In genomic region chr11:75540710-75541581, GRCm38 (mm10) we compare ENCODE assay signal across 8 mouse cellular contexts. TPM values are rescaled to one million over a fixed set of nuclear protein-coding genes. Genes with fewer than 3 reads are reported as not detected.
DNase-seq lines count a peak whose midpoint lies in the region; ATAC-seq and TF ChIP-seq lines count a peak whose summit lies in the region.

No protein-coding gene starts in this region.

- H3K36me3 ChIP-seq in midbrain, embryonic 13.5 days = peaks cover 27% of the 10 kb centered on the region
- H3K36me3 ChIP-seq in midbrain, embryonic 16.5 days (ENCODE audit: control insufficient read depth, insufficient read depth, low read length) = peaks cover 6% of the 10 kb centered on the region; the same call in 1 of the 2 replicates
- H3K36me3 ChIP-seq in stomach, postnatal 0 days (ENCODE audit: control insufficient read depth, insufficient read depth, low read length) = no peaks in the 10 kb centered on the region

- 0 out of 2 replicates have a peak overlapping the region, but pooled peaks have one; percentile 33 for H3K9ac ChIP-seq in midbrain, embryonic 13.5 days (replicated peaks)
- no peak overlapping the region for H3K9ac ChIP-seq in midbrain, embryonic 16.5 days (ENCODE audit: low read depth, low read length)
- H3K9ac ChIP-seq in stomach, postnatal 0 days (ENCODE audit: low read length) = no peak overlapping the region

- H3K4me2 ChIP-seq in midbrain, embryonic 13.5 days (replicated peaks) = no peak overlapping the region
- no peak overlapping the region for H3K4me2 ChIP-seq in midbrain, embryonic 16.5 days (ENCODE audit: low read length)
- H3K4me2 ChIP-seq in stomach, postnatal 0 days (replicated peaks; ENCODE audit: low read depth) = no peak overlapping the region

- no peak for DNase-seq in gastrocnemius, adult 2 months
- DNase-seq in gastrocnemius, postnatal 14 days = no peak
- peak; percentile 66 to 71 for DNase-seq in layer of hippocampus, adult 8-10 months (ENCODE audit: low spot score in 2 of 2)
- DNase-seq in stomach, postnatal 0 days (ENCODE audit: low spot score) = peak; percentile 52
- no peak for DNase-seq in adrenal gland, adult 18-20 months (ENCODE audit: low spot score in 2 of 2)
- no peak for DNase-seq in frontal cortex, postnatal 10 days (ENCODE audit: low spot score in 2 of 2)

- H3K4me3 ChIP-seq in gastrocnemius, adult 2 months = no peak overlapping the region
- no peak overlapping the region for H3K4me3 ChIP-seq in midbrain, embryonic 13.5 days (replicated peaks)
- no peak overlapping the region for H3K4me3 ChIP-seq in midbrain, embryonic 16.5 days (ENCODE audit: low read depth, low read length)
- no peak overlapping the region for H3K4me3 ChIP-seq in stomach, postnatal 0 days (ENCODE audit: low read depth, low read length)

- no peak for TF ChIP-seq CTCF in gastrocnemius, adult 2 months (IDR thresholded peaks at IDR 0.05)
- TF ChIP-seq CTCF in stomach, postnatal 0 days (IDR thresholded peaks at IDR 0.05; ENCODE audit: low read depth) = no peak

- intact Hi-C loops in gastrocnemius, adult 2 months (cut with DNase I) = no loop called here
- intact Hi-C loops in gastrocnemius, postnatal 14 days (cut with DNase I; ENCODE audit: low total_unique reads) = no loop called here

- whole genome bisulfite sequencing in midbrain, embryonic 13.5 days = 71% methylated on average over 19 of the region's 19 CpGs
- WGBS in midbrain, embryonic 16.5 days = 68% methylated on average over 19 of the region's 19 CpGs
- 60% methylated on average over 19 of the region's 19 CpGs for WGBS in stomach, postnatal 0 days

- H3K9me3 ChIP-seq in midbrain, embryonic 13.5 days = no peaks in the 10 kb centered on the region
- H3K9me3 ChIP-seq in midbrain, embryonic 16.5 days (replicated peaks; ENCODE audit: control insufficient read depth, low read length, poor library complexity, severe bottlenecking) = no peaks in the 10 kb centered on the region
- H3K9me3 ChIP-seq in stomach, postnatal 0 days (ENCODE audit: control insufficient read depth, low read length) = no peaks in the 10 kb centered on the region

- TF ChIP-seq EP300 in stomach, postnatal 0 days (optimal IDR thresholded peaks at IDR 0.05) = no peak

- H3K27me3 ChIP-seq in midbrain, embryonic 13.5 days = no peaks in the 10 kb centered on the region
- no peaks in the 10 kb centered on the region for H3K27me3 ChIP-seq in midbrain, embryonic 16.5 days (ENCODE audit: control insufficient read depth, insufficient read depth, low read depth, low read length)
- no peaks in the 10 kb centered on the region for H3K27me3 ChIP-seq in stomach, postnatal 0 days (ENCODE audit: control insufficient read depth, insufficient read depth, low read length)

- H3K4me1 ChIP-seq in midbrain, embryonic 13.5 days (replicated peaks) = peaks cover 19% of the 10 kb centered on the region
- no peaks in the 10 kb centered on the region; the same call in 1 of the 2 replicates for H3K4me1 ChIP-seq in midbrain, embryonic 16.5 days (ENCODE audit: control insufficient read depth, insufficient read depth, low read length)
- H3K4me1 ChIP-seq in stomach, postnatal 0 days (replicated peaks; ENCODE audit: control insufficient read depth, insufficient read depth) = 0 out of 2 replicates have a peak, but pooled peaks cover 2% of the 10 kb centered on the region

- peak overlapping the region; percentile 61; the same call in 1 of the 2 replicates for H3K27ac ChIP-seq in gastrocnemius, adult 2 months
- 0 out of 2 replicates have a peak overlapping the region, but pooled peaks have one; percentile 15 for H3K27ac ChIP-seq in midbrain, embryonic 13.5 days
- no peak overlapping the region for H3K27ac ChIP-seq in midbrain, embryonic 16.5 days (ENCODE audit: low read length)
- H3K27ac ChIP-seq in stomach, postnatal 0 days (replicated peaks) = peak overlapping the region; percentile 71

- ATAC-seq in midbrain, embryonic 13.5 days = no peak
- ATAC-seq in midbrain, embryonic 16.5 days = no peak
- ATAC-seq in stomach, postnatal 0 days (ENCODE audit: low FRiP score, low TSS enrichment) = peak; percentile 64

RNA-seq across cellular contexts. Expression of gene Slc43a2, which starts 9.5 kb away (rescaled TPM):
- 10 to 100 TPM; 19.0 to 41.6 TPM for total RNA-seq in gastrocnemius, adult 2 months (2021)
- total RNA-seq in gastrocnemius, postnatal 14 days (2021) = 10 to 100 TPM; 25.3 to 30.8 TPM
- 16.4 and 17.3 TPM in 2 replicates for polyA plus RNA-seq in midbrain, embryonic 13.5 days (2015; fragmentation: Nextera tagmentation; extraction: Ambion mirVana)
- 19.4 and 21.0 TPM in 2 replicates for polyA plus RNA-seq in midbrain, embryonic 16.5 days (2015; fragmentation: Nextera tagmentation; extraction: Ambion mirVana)
- total RNA-seq in layer of hippocampus, adult 8-10 months (2022) = 10 to 100 TPM; 42.6 to 55.5 (median 52.7) TPM
- 5.7 and 6.4 TPM in 2 replicates for polyA plus RNA-seq in stomach, postnatal 0 days (2015; fragmentation: Nextera tagmentation; extraction: Ambion mirVana)
- 10 to 100 TPM; 22.8 to 29.1 TPM for total RNA-seq in adrenal gland, adult 18-20 months (2021)

RNA-seq across cellular contexts. Expression of gene Scarf1, which starts 27.6 kb away (rescaled TPM):
- 1 to 10 TPM; 2.4 to 5.7 TPM for total RNA-seq in gastrocnemius, adult 2 months (2021)
- total RNA-seq in gastrocnemius, postnatal 14 days (2021) = 1 to 10 TPM; 7.1 to 7.2 TPM
- 3.4 and 3.5 TPM in 2 replicates for polyA plus RNA-seq in midbrain, embryonic 13.5 days (2015; fragmentation: Nextera tagmentation; extraction: Ambion mirVana)
- polyA plus RNA-seq in midbrain, embryonic 16.5 days (2015; fragmentation: Nextera tagmentation; extraction: Ambion mirVana) = 3.4 and 4.3 TPM in 2 replicates
- total RNA-seq in layer of hippocampus, adult 8-10 months (2022) = 1 to 10 TPM; 1.1 to 1.6 (median 1.4) TPM
- polyA plus RNA-seq in stomach, postnatal 0 days (2015; fragmentation: Nextera tagmentation; extraction: Ambion mirVana) = 2.8 and 2.9 TPM in 2 replicates
- 1 to 10 TPM; 7.5 TPM for total RNA-seq in adrenal gland, adult 18-20 months (2021)

RNA-seq across cellular contexts. Expression of gene Rilp, which starts 31.1 kb away (rescaled TPM):
- 10 to 100 TPM; 33.4 to 41.9 TPM for total RNA-seq in gastrocnemius, adult 2 months (2021)
- total RNA-seq in gastrocnemius, postnatal 14 days (2021) = 10 to 100 TPM; 40.5 to 41.3 TPM
- 0.97 and 1.2 TPM in 2 replicates for polyA plus RNA-seq in midbrain, embryonic 13.5 days (2015; fragmentation: Nextera tagmentation; extraction: Ambion mirVana)
- 2.8 and 2.9 TPM in 2 replicates for polyA plus RNA-seq in midbrain, embryonic 16.5 days (2015; fragmentation: Nextera tagmentation; extraction: Ambion mirVana)
- 1 to 10 TPM; 1.1 to 2.3 (median 1.6) TPM for total RNA-seq in layer of hippocampus, adult 8-10 months (2022)
- 2.7 and 3.5 TPM in 2 replicates for polyA plus RNA-seq in stomach, postnatal 0 days (2015; fragmentation: Nextera tagmentation; extraction: Ambion mirVana)
- total RNA-seq in adrenal gland, adult 18-20 months (2021) = 10 to 100 TPM; 11.5 to 20.8 TPM

RNA-seq across cellular contexts. Expression of gene Pitpna, which starts 47.0 kb away (rescaled TPM):
- total RNA-seq in gastrocnemius, adult 2 months (2021) = 100 to 1,000 TPM; 151 to 206 TPM
- total RNA-seq in gastrocnemius, postnatal 14 days (2021) = 100 to 1,000 TPM; 176 to 185 TPM
- polyA plus RNA-seq in midbrain, embryonic 13.5 days (2015; fragmentation: Nextera tagmentation; extraction: Ambion mirVana) = 77.8 and 99.2 TPM in 2 replicates
- 95.7 and 98.3 TPM in 2 replicates for polyA plus RNA-seq in midbrain, embryonic 16.5 days (2015; fragmentation: Nextera tagmentation; extraction: Ambion mirVana)
- total RNA-seq in layer of hippocampus, adult 8-10 months (2022) = 100 to 1,000 TPM; 264 to 282 (median 275) TPM
- polyA plus RNA-seq in stomach, postnatal 0 days (2015; fragmentation: Nextera tagmentation; extraction: Ambion mirVana) = 79.3 and 84.3 TPM in 2 replicates
- total RNA-seq in adrenal gland, adult 18-20 months (2021) = 100 to 1,000 TPM; 152 to 175 TPM

RNA-seq across cellular contexts. Expression of gene Prpf8, which starts 54.3 kb away (rescaled TPM):
- total RNA-seq in gastrocnemius, adult 2 months (2021) = 10 to 100 TPM; 69.3 to 76.7 TPM
- 10 to 100 TPM; 64.9 to 68.5 TPM for total RNA-seq in gastrocnemius, postnatal 14 days (2021)
- 58.2 and 61.8 TPM in 2 replicates for polyA plus RNA-seq in midbrain, embryonic 13.5 days (2015; fragmentation: Nextera tagmentation; extraction: Ambion mirVana)
- 42.9 and 47.6 TPM in 2 replicates for polyA plus RNA-seq in midbrain, embryonic 16.5 days (2015; fragmentation: Nextera tagmentation; extraction: Ambion mirVana)
- 100 to 1,000 TPM; 129 to 140 (median 135) TPM for total RNA-seq in layer of hippocampus, adult 8-10 months (2022)
- polyA plus RNA-seq in stomach, postnatal 0 days (2015; fragmentation: Nextera tagmentation; extraction: Ambion mirVana) = 15.8 and 16.0 TPM in 2 replicates
- total RNA-seq in adrenal gland, adult 18-20 months (2021) = 100 to 1,000 TPM; 118 to 147 TPM

Comparison
In these comparisons a context has a peak if more than half of its experiments do, and no peak if none do; other contexts are left out.
1. DNase-seq: peak in layer of hippocampus, adult 8-10 months (2 of 2) and stomach, postnatal 0 days (single experiment); none in gastrocnemius, adult 2 months (single experiment), gastrocnemius, postnatal 14 days (single experiment), adrenal gland, adult 18-20 months (0 of 2) and frontal cortex, postnatal 10 days (0 of 2).